16 mouse cellular contexts compared by ENCODE assay signal in genomic region chr2:78548683-78549467, GRCm38 (mm10).
A peak's percentile ranks its signal among the peaks of the same experiment; 100 is the strongest.
DNase-seq lines count a peak whose midpoint lies in the region; ATAC-seq and TF ChIP-seq lines count a peak whose summit lies in the region.
"Had no signal": no experiment of that assay in that cellular context is flagged by ENCODE, and none has a peak within 500 bp of the region (broad histone marks: within the 10 kb centered on the region; RNA-seq: fewer than 3 reads in every experiment).

No protein-coding gene starts in this region.

- POLR2A ChIA-PET in Patski (lab: Charles Lee): interaction anchor here (0.5 kb wide), 1 partner anchor 173 kb away, joined by 3 read pairs; no protein-coding TSS in a partner anchor

- no peak for TF ChIP-seq CTCF in Patski (IDR thresholded peaks at IDR 0.05)

- no peaks in the 10 kb centered on the region for H3K27me3 ChIP-seq in forebrain, embryonic 14.5 days (replicated peaks; ENCODE audit: control insufficient read depth, insufficient read depth, low read length)
- no peaks in the 10 kb centered on the region for H3K27me3 ChIP-seq in forebrain, embryonic 16.5 days (replicated peaks; ENCODE audit: control insufficient read depth, insufficient read depth, low read length)
- H3K27me3 ChIP-seq in Patski: no peaks in the 10 kb centered on the region
- H3K27me3 ChIP-seq: forebrain, embryonic 12.5 days; liver, embryonic 15.5 days had no signal

- H3K4me1 ChIP-seq in forebrain, embryonic 14.5 days (ENCODE audit: control insufficient read depth, insufficient read depth, low read length): no peaks in the 10 kb centered on the region
- no peaks in the 10 kb centered on the region for H3K4me1 ChIP-seq in forebrain, embryonic 16.5 days (replicated peaks; ENCODE audit: control insufficient read depth, insufficient read depth, low read length)
- H3K4me1 ChIP-seq: forebrain, embryonic 12.5 days; liver, embryonic 15.5 days; midbrain, embryonic 10.5 days had no signal

- DNase-seq in forebrain, embryonic 14.5 days (ENCODE audit: low spot score): peak; percentile 16
- peak; percentile 75 for DNase-seq in Patski (ENCODE audit: low read depth, low spot score)
- DNase-seq in cerebellum, postnatal 36 days: peak; percentile 8 to 19
- no peak for DNase-seq in layer of hippocampus, postnatal 36 days
- DNase-seq in spleen, postnatal 14 days (ENCODE audit: low spot score in 2 of 2): no peak
- DNase-seq in c-Kit-positive CD71-positive TER-119-positive erythroid progenitor cells, embryonic 14.5 days (ENCODE audit: low spot score): no peak
- DNase-seq: adrenal gland, postnatal 36 days; gastrocnemius, postnatal 25 days; kidney, adult 18-20 months; kidney, postnatal 10 days had no signal

- 66% methylated on average over 4 of the region's 4 CpGs for WGBS in forebrain, embryonic 14.5 days
- WGBS in forebrain, embryonic 16.5 days: 61% methylated on average over 4 of the region's 4 CpGs

- no peaks in the 10 kb centered on the region for H3K9me3 ChIP-seq in forebrain, embryonic 14.5 days (replicated peaks; ENCODE audit: control insufficient read depth, low read length)
- no peaks in the 10 kb centered on the region for H3K9me3 ChIP-seq in forebrain, embryonic 16.5 days (ENCODE audit: control insufficient read depth, low read length)
- H3K9me3 ChIP-seq: embryonic facial prominence, embryonic 13.5 days; forebrain, embryonic 12.5 days; liver, embryonic 15.5 days; midbrain, embryonic 10.5 days had no signal

- H3K4me2 ChIP-seq in forebrain, embryonic 14.5 days (ENCODE audit: low read length): no peak overlapping the region
- no peak overlapping the region for H3K4me2 ChIP-seq in forebrain, embryonic 16.5 days (ENCODE audit: low read length)
- H3K4me2 ChIP-seq: embryonic facial prominence, embryonic 13.5 days; forebrain, embryonic 12.5 days; liver, embryonic 15.5 days had no signal

- H3K4me3 ChIP-seq in forebrain, embryonic 14.5 days (ENCODE audit: low read depth, low read length): no peak overlapping the region
- H3K4me3 ChIP-seq in forebrain, embryonic 16.5 days (replicated peaks; ENCODE audit: low read length): no peak overlapping the region
- H3K4me3 ChIP-seq: embryonic facial prominence, embryonic 13.5 days; forebrain, embryonic 12.5 days; liver, embryonic 15.5 days; midbrain, embryonic 10.5 days had no signal

- CTCF ChIA-PET in Patski (lab: Charles Lee): no interaction called here

- in situ Hi-C loops in Patski (cut with MboI; ENCODE audit: low pct_unique_long_range_greater_than_20kb): loop anchor here (5.0 to 10.0 kb wide), 2 partner anchors 323 to 494 kb away; no protein-coding TSS in a partner anchor

- no peak overlapping the region for H3K9ac ChIP-seq in forebrain, embryonic 14.5 days (ENCODE audit: low read length)
- H3K9ac ChIP-seq in forebrain, embryonic 16.5 days (replicated peaks; ENCODE audit: low read depth, low read length): no peak overlapping the region
- H3K9ac ChIP-seq: embryonic facial prominence, embryonic 13.5 days; forebrain, embryonic 12.5 days; liver, embryonic 15.5 days had no signal

- H3K36me3 ChIP-seq in forebrain, embryonic 14.5 days (ENCODE audit: control insufficient read depth, insufficient read depth, low read length): no peaks in the 10 kb centered on the region
- no peaks in the 10 kb centered on the region for H3K36me3 ChIP-seq in forebrain, embryonic 16.5 days (ENCODE audit: control insufficient read depth, insufficient read depth)
- H3K36me3 ChIP-seq: embryonic facial prominence, embryonic 13.5 days; forebrain, embryonic 12.5 days; liver, embryonic 15.5 days; midbrain, embryonic 10.5 days had no signal

- no peak overlapping the region for H3K27ac ChIP-seq in forebrain, embryonic 14.5 days (ENCODE audit: low read depth, low read length)
- H3K27ac ChIP-seq in forebrain, embryonic 16.5 days (ENCODE audit: low read length): no peak overlapping the region
- H3K27ac ChIP-seq: embryonic facial prominence, embryonic 13.5 days; forebrain, embryonic 12.5 days; liver, embryonic 15.5 days; macrophage; midbrain, embryonic 10.5 days had no signal

- ATAC-seq in forebrain, embryonic 14.5 days: no peak
- no peak for ATAC-seq in forebrain, embryonic 16.5 days
- peak; percentile 68 for ATAC-seq in Patski

Comparison
In these comparisons a context has a peak if more than half of its experiments do, and no peak if none do; other contexts are left out.
1. DNase-seq: peak in forebrain, embryonic 14.5 days (single experiment), Patski (single experiment) and cerebellum, postnatal 36 days (2 of 2); none in layer of hippocampus, postnatal 36 days (0 of 2), spleen, postnatal 14 days (0 of 2) and c-Kit-positive CD71-positive TER-119-positive erythroid progenitor cells, embryonic 14.5 days (single experiment).